Mouse (Mus musculus): ENCODE measurements around the gene Vsig10l.

Vsig10l gene

GRCm38 (mm10) chr7:43454371-43454770 is 8.6 kb upstream of the Vsig10l start:
- DNase-seq (ENCODE audit: low spot score) = no peak

- no peak for DNase-seq (ENCODE audit: low spot score)
Observed at GRCm38 (mm10) chr7:43463976-43464375, 1.0 kb downstream of the Vsig10l start.

GRCm38 (mm10) chr7:43464864-43465343 is 2.0 kb downstream of the Vsig10l start:
- DNase-seq (ENCODE audit: low spot score) = no peak

- peak; percentile 80 for DNase-seq (ENCODE audit: low spot score)
Observed at GRCm38 (mm10) chr7:43465344-43466098, 2.6 kb downstream of the Vsig10l start.

GRCm38 (mm10) chr7:43466099-43466694 is 3.2 kb downstream of the Vsig10l start:
- peak; percentile 82 for DNase-seq (ENCODE audit: low spot score)

GRCm38 (mm10) chr7:43470373-43470772 is 7.4 kb downstream of the Vsig10l start:
- no peak for DNase-seq (ENCODE audit: low spot score)

- DNase-seq (ENCODE audit: low spot score) = no peak
Observed at GRCm38 (mm10) chr7:43475706-43476105, 12.8 kb downstream of the Vsig10l start.

- DNase-seq (ENCODE audit: low spot score) = no peak
Observed at GRCm38 (mm10) chr7:43476376-43476775, 13.4 kb downstream of the Vsig10l start.

GRCm38 (mm10) chr7:43481191-43481590 is 18.2 kb downstream of the Vsig10l start:
- DNase-seq (ENCODE audit: low spot score) = no peak

- DNase-seq (ENCODE audit: low spot score) = no peak
Observed at GRCm38 (mm10) chr7:43482090-43482716, 19.3 kb downstream of the Vsig10l start.

- no peak for DNase-seq (ENCODE audit: low spot score)
Observed at GRCm38 (mm10) chr7:43483236-43483635, 20.3 kb downstream of the Vsig10l start.

- no peak for DNase-seq (ENCODE audit: low spot score)
Observed at GRCm38 (mm10) chr7:43488646-43489045, 25.7 kb downstream of the Vsig10l start.

GRCm38 (mm10) chr7:43489631-43490125 is 26.7 kb downstream of the Vsig10l start, which contains the start of gene Iglon5:
Gene Iglon5, minus strand, starts transcription at chr7:43490075.
- DNase-seq (ENCODE audit: low spot score) = no peak

- no peak for DNase-seq (ENCODE audit: low spot score)
Observed at GRCm38 (mm10) chr7:43490182-43490584, 27.2 kb downstream of the Vsig10l start.

- no peak for DNase-seq (ENCODE audit: low spot score)
Observed at GRCm38 (mm10) chr7:43490861-43491260, 27.9 kb downstream of the Vsig10l start.

- DNase-seq (ENCODE audit: low spot score) = no peak
Observed at GRCm38 (mm10) chr7:43495343-43496021, 32.5 kb downstream of the Vsig10l start.

GRCm38 (mm10) chr7:43511707-43512478 is 48.9 kb downstream of the Vsig10l start:
- no peak for DNase-seq (ENCODE audit: low spot score)

GRCm38 (mm10) chr7:43512519-43512918 is 49.6 kb downstream of the Vsig10l start:
- no peak for DNase-seq (ENCODE audit: low spot score)

GRCm38 (mm10) chr7:43515076-43515475 is 52.1 kb downstream of the Vsig10l start:
- no peak for DNase-seq (ENCODE audit: low spot score)

GRCm38 (mm10) chr7:43518341-43518740 is 55.4 kb downstream of the Vsig10l start:
- no peak for DNase-seq (ENCODE audit: low spot score)

Data from urinary bladder, postnatal 25 days (tissue).